Mouse (Mus musculus): ENCODE measurements around the gene Pdgfa. TPM values are rescaled to one million over a fixed set of nuclear protein-coding genes. Genes with fewer than 3 reads are reported as not detected.

The Pdgfa gene
- polyA plus RNA-seq, 1 experiment from 2014 or later = 10.5 TPM

DNA sequence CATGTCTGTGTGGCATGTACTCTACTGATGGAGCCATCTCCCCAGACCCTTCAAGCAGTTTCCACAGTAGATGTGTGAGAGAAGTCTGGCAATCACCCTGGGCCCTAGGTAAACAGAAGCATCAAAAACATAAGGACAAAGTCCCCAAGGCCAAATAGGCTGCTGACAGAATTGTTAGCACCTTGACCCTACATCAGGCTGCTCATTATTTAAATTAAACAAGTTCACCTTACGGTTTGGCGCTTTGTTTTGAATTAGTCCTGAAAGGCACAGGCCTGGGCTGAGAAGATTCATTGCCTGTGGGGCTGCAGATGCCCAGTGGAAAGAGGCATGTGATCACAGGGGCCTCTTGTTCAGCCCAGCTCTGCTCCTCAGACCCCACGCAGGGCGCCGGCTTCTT lies 50.2 kb downstream of the Pdgfa start:
- no peak overlapping the region for H3K4me3 ChIP-seq (replicated peaks)
- H3K27ac ChIP-seq = peak overlapping the region; percentile 68
- 67% methylated on average over 5 of the region's 5 CpGs for WGBS

DNA sequence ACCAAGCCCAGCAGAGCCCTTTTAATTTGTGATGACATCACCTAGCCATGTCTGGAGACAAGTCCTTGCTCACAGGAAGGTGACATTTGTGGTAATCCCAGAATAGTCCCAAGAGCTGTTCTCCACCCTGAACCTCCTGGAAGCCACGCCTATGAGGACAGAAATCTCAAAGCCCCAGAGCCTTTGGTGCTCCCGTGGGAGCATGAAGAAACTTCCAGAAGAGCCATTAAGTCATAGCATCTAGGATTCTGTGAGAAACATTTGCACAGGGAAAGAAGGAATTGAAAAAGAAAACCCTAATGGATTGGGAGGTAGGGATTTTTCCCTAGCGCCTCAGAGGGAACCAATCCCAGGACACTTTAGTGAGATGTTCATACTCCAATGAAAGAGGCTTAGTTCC lies 52.2 kb downstream of the Pdgfa start:
- ATAC-seq (ENCODE audit: low FRiP score) = no peak
- Histone ChIP-seq H3K4me1 (peaks cover 27% of the 10 kb centered on the region), H3K36me3 (replicated peaks) (no peaks in the 10 kb centered on the region), H3K4me2 (no peak overlapping the region), H3K9ac (no peak overlapping the region), H3K27ac (no peak overlapping the region), H3K4me3 (replicated peaks) (no peak overlapping the region), H3K27me3 (no peaks in the 10 kb centered on the region), H3K9me3 (no peaks in the 10 kb centered on the region)
- WGBS = 90% methylated on average over 3 of the region's 3 CpGs

More for the DNA sequence above, 50.2 kb downstream of the Pdgfa start:
- no peak overlapping the region for H3K9ac ChIP-seq
- no peaks in the 10 kb centered on the region for H3K36me3 ChIP-seq (replicated peaks)
- H3K27me3 ChIP-seq = no peaks in the 10 kb centered on the region
- no peak for ATAC-seq (ENCODE audit: low FRiP score)
- H3K4me1 ChIP-seq = peaks cover 27% of the 10 kb centered on the region
- H3K9me3 ChIP-seq = no peaks in the 10 kb centered on the region
- H3K4me2 ChIP-seq = no peak overlapping the region

DNA sequence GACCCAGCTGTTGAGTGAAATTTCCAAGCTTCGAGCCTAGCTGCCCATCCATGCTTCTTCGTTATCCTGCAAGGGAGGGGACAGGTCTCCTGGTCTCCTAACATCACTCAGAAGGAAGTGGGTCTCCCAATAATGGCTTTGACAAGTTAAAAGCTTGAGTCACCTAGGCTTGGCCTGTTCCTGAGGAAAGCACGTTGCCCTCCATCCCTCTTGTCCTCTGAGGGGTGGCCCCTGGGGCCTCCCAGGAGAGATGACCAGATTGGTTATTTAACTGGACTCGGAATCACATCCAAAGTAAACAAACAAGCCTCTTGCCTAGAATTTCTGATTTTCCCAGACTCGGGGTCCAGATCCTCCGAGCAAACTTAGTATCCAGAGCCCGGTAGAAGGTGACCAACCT lies 52.6 kb downstream of the Pdgfa start:
- H3K4me2 ChIP-seq = no peak overlapping the region
- no peak overlapping the region for H3K9ac ChIP-seq
- no peaks in the 10 kb centered on the region for H3K36me3 ChIP-seq (replicated peaks)
- no peak overlapping the region for H3K4me3 ChIP-seq (replicated peaks)
- no peaks in the 10 kb centered on the region for H3K9me3 ChIP-seq
- H3K27me3 ChIP-seq = no peaks in the 10 kb centered on the region
- ATAC-seq (ENCODE audit: low FRiP score) = no peak
- WGBS = 90% methylated on average over 7 of the region's 7 CpGs
- H3K4me1 ChIP-seq = peaks cover 27% of the 10 kb centered on the region
- no peak overlapping the region for H3K27ac ChIP-seq

DNA sequence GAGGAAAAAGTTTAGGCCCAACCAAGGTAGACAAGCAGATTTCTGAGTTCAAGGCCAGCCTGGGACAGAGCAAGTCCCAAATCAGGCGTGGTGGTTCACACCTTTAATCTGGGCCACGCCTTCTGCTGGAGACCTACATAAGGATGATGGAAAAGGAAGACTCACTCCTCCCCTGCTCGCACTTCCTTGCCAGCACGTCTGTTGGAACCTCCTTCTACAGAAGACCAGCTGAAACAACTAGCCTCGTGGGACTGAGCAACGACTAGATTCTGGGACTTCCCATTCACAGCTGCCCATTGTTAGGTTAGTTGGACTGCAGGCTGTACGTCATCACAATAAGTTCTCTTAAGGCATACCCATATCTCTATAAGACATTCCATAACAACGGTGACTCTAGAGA lies 55.3 kb downstream of the Pdgfa start:
- WGBS = 87% methylated on average over 8 of the region's 8 CpGs
- Histone ChIP-seq H3K36me3 (replicated peaks) (no peaks in the 10 kb centered on the region), H3K27ac (no peak overlapping the region), H3K4me3 (replicated peaks) (no peak overlapping the region), H3K27me3 (no peaks in the 10 kb centered on the region), H3K9me3 (no peaks in the 10 kb centered on the region), H3K9ac (no peak overlapping the region), H3K4me1 (peaks cover 2% of the 10 kb centered on the region; the same call in 1 of the 2 replicates), H3K4me2 (no peak overlapping the region)
- ATAC-seq (ENCODE audit: low FRiP score) = no peak

DNA sequence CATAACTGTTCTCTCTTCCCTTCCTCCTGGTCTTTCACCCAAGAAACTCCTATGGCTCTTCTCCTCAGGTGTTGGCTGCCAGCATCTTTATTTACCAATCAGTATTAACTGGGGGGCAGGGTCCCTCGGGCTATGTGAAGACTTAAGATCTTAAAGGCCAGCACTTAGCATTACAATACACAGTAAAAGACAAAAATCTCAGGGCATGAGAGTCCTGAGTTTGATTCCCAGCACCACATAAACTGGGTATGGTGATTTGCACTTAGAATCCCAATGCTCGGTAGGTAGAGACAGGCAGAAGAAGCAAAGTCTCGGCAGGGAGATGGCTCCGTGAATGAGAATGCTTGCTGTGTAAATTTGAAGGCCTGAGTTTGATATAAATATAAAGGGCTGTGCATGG lies 56.6 kb downstream of the Pdgfa start:
- H3K4me1 ChIP-seq = no peaks in the 10 kb centered on the region
- no peak overlapping the region for H3K27ac ChIP-seq
- H3K9me3 ChIP-seq = no peaks in the 10 kb centered on the region
- no peak overlapping the region for H3K4me3 ChIP-seq (replicated peaks)
- no peak for ATAC-seq (ENCODE audit: low FRiP score)
- H3K9ac ChIP-seq = no peak overlapping the region
- no peak overlapping the region for H3K4me2 ChIP-seq
- no peaks in the 10 kb centered on the region for H3K27me3 ChIP-seq
- 83% methylated on average over 4 of the region's 4 CpGs for WGBS
- no peaks in the 10 kb centered on the region for H3K36me3 ChIP-seq (replicated peaks)

DNA sequence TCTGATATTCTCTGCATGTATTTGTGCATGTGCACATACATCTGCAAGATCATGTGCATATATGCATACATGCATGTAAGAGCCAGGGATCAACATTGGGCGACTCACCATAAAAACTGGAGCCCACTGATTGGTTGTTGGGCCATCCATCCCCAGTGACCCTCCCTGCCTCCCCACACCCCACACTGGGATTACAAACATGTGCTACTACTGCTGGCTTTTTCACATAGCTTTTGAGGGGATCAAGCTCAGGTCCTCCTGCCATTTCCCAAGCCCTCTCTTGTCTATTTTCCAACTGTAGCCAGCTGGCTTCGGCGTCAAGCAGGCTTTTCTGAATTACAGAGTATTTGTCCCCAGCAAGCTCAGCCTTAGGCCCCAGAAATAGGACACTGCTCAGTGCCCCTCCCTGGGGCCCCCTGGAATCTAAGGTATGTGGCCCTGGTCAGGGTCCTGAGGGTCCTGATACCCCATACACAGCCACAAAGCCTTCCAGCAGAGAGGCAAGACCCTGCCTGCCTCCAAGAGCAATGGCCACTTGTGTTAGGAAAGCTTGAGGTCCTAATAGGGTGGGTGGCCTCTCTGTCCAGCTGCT lies 58.5 kb downstream of the Pdgfa start:
- 77% methylated on average over 3 of the region's 3 CpGs for WGBS
- no peak overlapping the region for H3K27ac ChIP-seq

DNA sequence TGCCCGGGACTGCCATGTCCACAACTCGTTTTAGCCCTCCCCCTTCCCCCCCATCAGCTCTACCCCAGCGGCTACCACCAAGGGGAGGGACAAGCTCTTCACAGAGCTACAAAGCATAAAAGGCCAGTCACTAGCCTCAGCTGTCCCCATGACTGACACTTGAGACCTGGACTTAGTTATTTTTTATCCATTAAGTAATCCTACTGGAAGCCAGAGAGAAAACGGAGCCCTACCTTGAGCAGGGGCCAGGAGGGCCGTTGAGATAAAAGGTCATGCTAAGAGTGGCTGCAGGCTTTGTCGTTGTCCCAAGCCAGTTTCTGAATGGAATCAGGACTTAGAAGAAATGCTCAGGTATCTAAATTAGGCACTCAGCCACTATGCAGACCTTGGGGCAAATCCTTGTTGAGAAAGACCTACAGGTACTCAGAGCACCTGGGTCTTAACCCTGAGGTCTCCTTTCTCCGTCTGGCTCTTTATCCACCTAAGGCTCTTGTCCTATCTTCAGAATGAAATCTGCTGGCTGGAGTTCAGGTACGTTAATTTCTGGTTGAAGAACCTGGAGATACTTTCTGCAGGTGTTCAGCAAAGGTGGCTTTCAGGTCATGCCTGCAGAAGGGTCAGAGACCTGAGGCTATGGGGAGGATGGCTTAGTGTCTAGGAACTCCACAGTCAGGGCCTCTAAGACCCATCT lies 60.6 kb downstream of the Pdgfa start:
- no peaks in the 10 kb centered on the region for H3K36me3 ChIP-seq (replicated peaks)
- peaks cover 18% of the 10 kb centered on the region for H3K4me1 ChIP-seq
- peaks cover 8% of the 10 kb centered on the region; the same call in 1 of the 2 replicates for H3K27me3 ChIP-seq
- no peak overlapping the region for H3K9ac ChIP-seq
- 85% methylated on average over 8 of the region's 8 CpGs for WGBS
- no peak for ATAC-seq (ENCODE audit: low FRiP score)
- no peak overlapping the region for H3K4me2 ChIP-seq
- H3K9me3 ChIP-seq = no peaks in the 10 kb centered on the region
- no peak overlapping the region for H3K27ac ChIP-seq
- no peak overlapping the region for H3K4me3 ChIP-seq (replicated peaks)

More for the DNA sequence above, 58.5 kb downstream of the Pdgfa start:
- no peaks in the 10 kb centered on the region for H3K9me3 ChIP-seq
- H3K9ac ChIP-seq = no peak overlapping the region
- no peak for ATAC-seq (ENCODE audit: low FRiP score)
- H3K27me3 ChIP-seq = no peaks in the 10 kb centered on the region
- H3K36me3 ChIP-seq (replicated peaks) = no peaks in the 10 kb centered on the region
- no peak overlapping the region for H3K4me2 ChIP-seq
- no peak overlapping the region for H3K4me3 ChIP-seq (replicated peaks)
- H3K4me1 ChIP-seq = peaks cover 2% of the 10 kb centered on the region; the same call in 1 of the 2 replicates

DNA sequence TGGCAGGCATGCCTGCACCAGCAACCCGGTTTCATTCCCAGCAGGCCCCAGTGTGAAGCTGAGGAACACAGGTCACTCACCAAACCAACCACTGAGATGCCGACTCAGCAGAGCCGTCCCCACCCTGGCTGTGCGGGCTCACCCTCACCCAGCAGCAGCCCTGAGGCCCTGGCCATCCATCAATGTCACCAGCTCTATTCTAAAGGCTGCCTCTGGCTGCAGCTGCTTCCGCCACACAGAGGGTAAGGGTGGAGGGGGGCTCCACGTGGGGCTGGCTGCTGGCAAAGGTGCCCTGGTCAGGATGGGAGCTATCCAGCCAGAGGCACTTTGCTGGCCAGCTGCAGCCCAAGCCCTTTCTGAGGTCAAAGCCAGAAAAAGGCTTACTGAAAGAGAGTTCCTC lies 62.6 kb downstream of the Pdgfa start:
- Histone ChIP-seq H3K4me3 (replicated peaks) (no peak overlapping the region), H3K27me3 (peaks cover 16% of the 10 kb centered on the region), H3K27ac (no peak overlapping the region), H3K36me3 (replicated peaks) (no peaks in the 10 kb centered on the region), H3K4me2 (no peak overlapping the region), H3K4me1 (peaks cover 33% of the 10 kb centered on the region), H3K9me3 (no peaks in the 10 kb centered on the region), H3K9ac (no peak overlapping the region)
- ATAC-seq (ENCODE audit: low FRiP score) = no peak
- 44% methylated on average over 6 of the region's 6 CpGs for WGBS

DNA sequence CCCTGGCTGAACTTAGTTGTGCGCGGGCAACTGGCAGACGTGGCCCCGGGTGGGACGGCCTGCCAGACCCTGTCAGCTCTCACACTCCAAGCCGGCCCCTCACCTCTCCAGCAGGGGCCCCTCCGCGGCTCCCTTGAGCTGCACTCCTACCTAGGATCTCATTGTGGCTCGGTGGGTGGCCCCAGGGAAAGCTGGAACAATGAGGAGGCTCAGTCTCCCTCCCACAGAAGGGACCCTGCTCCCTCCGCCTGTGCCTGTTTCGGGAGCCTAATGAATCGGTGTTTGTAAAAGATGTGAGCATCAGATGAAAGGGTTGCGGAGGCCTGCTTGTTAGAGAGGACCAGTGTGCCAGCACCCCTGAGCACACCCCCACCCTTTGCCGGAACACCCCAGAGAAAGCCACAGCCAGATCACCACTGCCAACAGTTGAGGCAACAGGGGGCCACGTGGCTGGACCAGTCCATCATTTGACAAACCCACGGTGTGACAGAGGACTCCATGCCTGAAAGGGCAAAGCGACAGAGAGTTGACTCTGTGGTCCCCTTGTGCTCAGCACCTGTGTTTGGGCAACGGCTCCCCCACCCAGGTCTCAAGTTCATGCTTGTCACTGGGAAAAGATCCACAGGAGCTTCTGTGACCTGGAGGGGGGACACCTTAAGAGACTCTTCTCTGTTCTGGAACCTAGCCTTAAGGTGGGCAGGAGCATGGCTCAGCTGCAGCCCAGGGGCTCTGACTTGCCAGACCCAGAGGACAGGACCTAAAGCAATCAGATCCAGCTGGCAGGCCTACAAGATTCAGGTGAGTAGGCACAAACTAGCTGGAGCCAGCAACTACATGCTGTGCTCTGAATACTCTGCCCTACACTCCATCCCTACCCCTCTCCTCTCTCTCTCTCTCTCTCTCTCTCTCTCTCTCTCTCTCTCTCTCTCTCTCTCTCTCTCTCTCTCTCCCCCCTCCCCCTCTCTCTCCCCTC lies 64.4 kb downstream of the Pdgfa start:
- Histone ChIP-seq H3K9me3 (no peaks in the 10 kb centered on the region), H3K27me3 (peaks cover 16% of the 10 kb centered on the region), H3K4me2 (peak overlapping the region; percentile 18), H3K27ac (no peak overlapping the region), H3K4me1 (peaks cover 33% of the 10 kb centered on the region), H3K36me3 (replicated peaks) (no peaks in the 10 kb centered on the region), H3K9ac (no peak overlapping the region), H3K4me3 (replicated peaks) (no peak overlapping the region)
- ATAC-seq (ENCODE audit: low FRiP score) = peak; percentile 63; the same call in 1 of the 2 replicates
- WGBS = 7% methylated on average over 18 of the region's 18 CpGs

DNA sequence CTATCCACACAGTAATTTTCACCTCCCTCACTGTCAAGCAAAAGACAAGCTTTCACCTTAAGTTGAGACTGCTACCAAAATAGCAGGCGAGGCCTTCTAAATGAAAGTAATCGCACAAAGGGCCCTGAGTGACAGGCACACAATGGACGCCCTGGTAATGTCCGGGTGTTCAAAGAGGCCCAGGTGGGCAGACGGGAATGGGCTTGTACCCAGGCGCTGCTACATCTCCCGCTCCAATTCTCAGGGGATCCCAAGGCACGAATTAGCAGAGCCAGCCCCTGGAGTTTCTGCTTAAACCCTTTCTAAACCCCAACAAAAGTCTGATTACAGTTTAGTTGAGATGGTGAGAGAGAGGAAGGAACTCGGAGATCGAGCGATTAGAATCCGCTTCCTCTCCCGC lies 65.3 kb downstream of the Pdgfa start:
- 4% methylated on average over 13 of the region's 13 CpGs for WGBS
- ATAC-seq (ENCODE audit: low FRiP score) = peak; percentile 49; the same call in 1 of the 2 replicates
- no peaks in the 10 kb centered on the region for H3K36me3 ChIP-seq (replicated peaks)
- H3K4me1 ChIP-seq = peaks cover 33% of the 10 kb centered on the region
- H3K9me3 ChIP-seq = no peaks in the 10 kb centered on the region
- peak overlapping the region; percentile 18 for H3K4me2 ChIP-seq
- H3K9ac ChIP-seq = no peak overlapping the region
- H3K27me3 ChIP-seq = peaks cover 16% of the 10 kb centered on the region
- no peak overlapping the region for H3K4me3 ChIP-seq (replicated peaks)
- H3K27ac ChIP-seq = no peak overlapping the region

DNA sequence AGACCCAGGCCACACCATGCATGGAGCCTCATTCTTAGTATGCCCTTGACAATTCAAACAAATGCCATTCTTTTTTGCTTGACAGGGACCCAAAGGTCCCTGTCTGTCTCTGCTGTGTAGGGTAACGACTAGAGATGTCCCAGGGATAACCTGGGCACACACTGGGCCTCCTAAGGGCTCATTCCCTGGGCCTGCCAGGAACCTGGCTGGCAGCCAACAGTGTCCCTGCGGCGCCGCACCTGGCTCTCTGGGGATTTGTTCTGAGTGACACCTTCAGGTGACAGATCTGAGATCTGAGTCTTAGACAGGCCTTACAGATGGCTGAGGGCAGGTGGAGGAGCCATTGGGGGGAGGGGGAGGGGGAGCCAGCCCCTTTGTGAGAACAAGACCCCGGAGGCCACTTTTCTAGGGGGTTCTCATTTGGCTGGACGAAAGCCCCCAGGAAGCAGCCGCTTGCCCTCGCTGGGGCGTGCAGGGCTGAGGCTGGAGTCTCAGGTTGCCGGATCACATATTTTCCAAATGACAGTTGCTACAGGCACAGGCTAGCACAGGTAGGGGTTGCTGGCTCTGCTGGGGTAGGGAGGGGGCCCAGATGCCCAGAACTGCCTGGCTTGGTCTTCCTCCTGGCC lies 67.2 kb downstream of the Pdgfa start:
- no peaks in the 10 kb centered on the region for H3K9me3 ChIP-seq
- no peaks in the 10 kb centered on the region for H3K36me3 ChIP-seq (replicated peaks)
- H3K4me1 ChIP-seq = peaks cover 33% of the 10 kb centered on the region
- 0 out of 2 replicates have a peak overlapping the region, but pooled peaks have one; percentile 19 for H3K27ac ChIP-seq
- ATAC-seq (ENCODE audit: low FRiP score) = no peak
- no peak overlapping the region for H3K9ac ChIP-seq
- H3K4me2 ChIP-seq = no peak overlapping the region
- 70% methylated on average over 10 of the region's 10 CpGs for WGBS
- H3K27me3 ChIP-seq = peaks cover 16% of the 10 kb centered on the region
- H3K4me3 ChIP-seq (replicated peaks) = no peak overlapping the region
